Mouse (Mus musculus): ENCODE data around the gene Sh2d3c. TPM values are rescaled to one million over a fixed set of nuclear protein-coding genes. Genes with fewer than 3 reads are reported as not detected.

Sh2d3c gene
- total and polyA plus RNA-seq, 3 experiments, result 4.8 to 25.8 (median 11.1) TPM

DNA sequence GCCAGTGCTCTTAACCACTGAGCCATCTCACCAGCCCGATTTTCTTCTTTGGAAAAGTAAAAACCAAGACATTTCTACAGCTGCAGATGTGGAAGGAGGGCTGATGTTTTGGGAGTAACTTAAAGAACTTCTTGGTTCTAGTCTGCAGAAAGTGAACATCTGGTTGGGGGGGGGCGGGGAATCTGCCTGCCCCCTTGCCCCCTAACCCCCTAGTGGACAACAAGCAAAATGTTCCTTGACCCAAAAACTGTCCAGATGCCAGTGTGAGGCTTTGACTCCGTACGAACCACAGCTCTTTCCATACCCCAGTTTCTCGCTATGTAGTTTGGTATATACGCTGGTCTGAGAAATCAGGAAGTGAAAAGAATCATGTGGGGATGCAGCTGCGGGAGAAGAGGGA lies 29.3 kb downstream of the Sh2d3c start:
- dilution Hi-C loops (cut with MboI; ENCODE audit: extremely low pct_ligation_motif_present, extremely low pct_unique_long_range_greater_than_20kb, low sequenced_read_pairs), result no loop called here
- Histone ChIP-seq H3K27ac (ENCODE audit: insufficient read depth, low read depth) (no peak overlapping the region), H3K36me3 (replicated peaks in 1 of 2; ENCODE audit: control insufficient read depth in 1 of 2, insufficient read depth in 1 of 2, low read length in 1 of 2) (peaks cover 78 to 97% of the 10 kb centered on the region in 2 experiments), H3K27me3 (replicated peaks) (no peaks in the 10 kb centered on the region), H3K79me2 (replicated peaks; ENCODE audit: control insufficient read depth, extremely low read depth, insufficient read depth, poor library complexity, severe bottlenecking) (no peaks in the 10 kb centered on the region), H3K9me3 (replicated peaks; ENCODE audit: low read length) (no peaks in the 10 kb centered on the region), H3K4me1 (ENCODE audit: control insufficient read depth in 1 of 2, insufficient read depth in 2 of 2) (peaks cover 0 to 17% of the 10 kb centered on the region in 2 experiments; a peak in 1 of 4 replicates), H3K4me2 (ENCODE audit: insufficient read depth, low read depth, poor library complexity, severe bottlenecking) (no peak overlapping the region), H3K4me3 (replicated peaks in 1 of 3; ENCODE audit: low read depth in 2 of 3, low read length in 2 of 3, poor library complexity in 1 of 3) (no peak overlapping the region), H3K9ac (ENCODE audit: insufficient read depth, low read depth) (no peak overlapping the region)
- peak; percentile 29 for DNase-seq (ENCODE audit: extremely low read depth)
- TF ChIP-seq CTCF (conservative IDR thresholded peaks at IDR 0.05 in 1 of 2, IDR thresholded peaks at IDR 0.05 in 1 of 2; ENCODE audit: low read depth in 2 of 2, low read length in 2 of 2) (peak in 1 of 2 experiments; percentile 60; a peak in 2 of 4 replicates), RAD21 (IDR thresholded peaks at IDR 0.05; ENCODE audit: low read depth, low read length) (peak; percentile 22), SMC3 (IDR thresholded peaks at IDR 0.05; ENCODE audit: low read depth, low read length) (peak; percentile 40), ELF1 (IDR thresholded peaks at IDR 0.05; ENCODE audit: low read depth, low read length) (no peak)
- in situ Hi-C loops (cut with MboI; ENCODE audit: low pct_ligation_motif_present, low pct_unique_long_range_greater_than_20kb, low sequenced_read_pairs), result no loop called here

DNA sequence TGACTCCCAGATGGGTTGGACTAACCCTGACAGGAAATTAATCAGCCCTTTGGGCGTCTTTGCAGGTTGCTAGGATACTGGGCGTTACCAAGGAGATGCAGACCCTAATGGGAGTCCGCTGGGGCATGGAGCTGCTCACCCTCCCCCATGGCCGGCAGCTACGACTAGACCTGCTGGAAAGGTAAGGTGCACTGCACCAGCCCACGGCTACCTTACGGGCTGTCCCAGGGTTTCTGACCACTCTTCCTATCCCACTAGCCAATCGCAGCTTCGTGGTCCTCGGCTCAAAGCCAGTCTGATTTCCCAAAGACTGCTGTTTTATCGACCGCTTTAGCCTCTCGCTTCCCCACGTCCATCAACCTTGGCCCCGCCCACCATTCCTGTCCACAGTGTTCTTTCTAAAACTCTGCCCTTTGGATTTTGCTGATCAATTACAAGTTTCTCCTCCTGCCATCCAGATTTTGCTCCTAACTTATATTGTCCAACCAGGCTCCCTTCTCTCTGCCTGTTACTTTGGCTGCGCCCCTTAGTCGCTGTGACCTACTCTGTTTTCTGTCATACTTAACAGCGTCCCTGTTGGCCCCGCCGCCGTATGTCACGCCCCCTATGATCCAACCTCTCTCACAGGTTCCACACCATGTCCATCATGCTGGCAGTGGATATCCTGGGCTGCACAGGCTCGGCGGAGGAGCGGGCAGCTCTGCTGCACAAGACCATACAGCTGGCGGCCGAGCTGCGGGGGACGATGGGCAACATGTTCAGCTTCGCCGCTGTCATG lies 30.2 kb downstream of the Sh2d3c start:
- Histone ChIP-seq H3K79me2 (replicated peaks; ENCODE audit: control insufficient read depth, extremely low read depth, insufficient read depth, poor library complexity, severe bottlenecking) (no peaks in the 10 kb centered on the region), H3K27ac (ENCODE audit: insufficient read depth, low read depth) (no peak overlapping the region), H3K4me3 (replicated peaks in 1 of 3; ENCODE audit: low read depth in 2 of 3, low read length in 2 of 3, poor library complexity in 1 of 3) (no peak overlapping the region), H3K4me1 (ENCODE audit: control insufficient read depth in 1 of 2, insufficient read depth in 2 of 2) (peaks cover 0 to 17% of the 10 kb centered on the region in 2 experiments; a peak in 1 of 4 replicates), H3K9me3 (replicated peaks; ENCODE audit: low read length) (no peaks in the 10 kb centered on the region), H3K9ac (ENCODE audit: insufficient read depth, low read depth) (no peak overlapping the region), H3K4me2 (ENCODE audit: insufficient read depth, low read depth, poor library complexity, severe bottlenecking) (no peak overlapping the region), H3K27me3 (replicated peaks) (no peaks in the 10 kb centered on the region), H3K36me3 (replicated peaks in 1 of 2; ENCODE audit: control insufficient read depth in 1 of 2, insufficient read depth in 1 of 2, low read length in 1 of 2) (peaks cover 69 to 89% of the 10 kb centered on the region in 2 experiments)
- dilution Hi-C loops (cut with MboI; ENCODE audit: extremely low pct_ligation_motif_present, extremely low pct_unique_long_range_greater_than_20kb, low sequenced_read_pairs) (no loop called here), in situ Hi-C loops (cut with MboI; ENCODE audit: low pct_ligation_motif_present, low pct_unique_long_range_greater_than_20kb, low sequenced_read_pairs) (no loop called here)
- no peak for DNase-seq (ENCODE audit: extremely low read depth)
- no peak for TF ChIP-seq ZKSCAN1 (IDR thresholded peaks at IDR 0.05; ENCODE audit: borderline replicate concordance, low read depth, low read length)
- no peak for TF ChIP-seq MEF2A (IDR thresholded peaks at IDR 0.05; ENCODE audit: borderline replicate concordance, low read depth, low read length)
- TF ChIP-seq MAZ (IDR thresholded peaks at IDR 0.05; ENCODE audit: low read depth, low read length), result no peak
- TF ChIP-seq HCFC1 (IDR thresholded peaks at IDR 0.05; ENCODE audit: low read depth, low read length), result no peak
- TF ChIP-seq RCOR1 (conservative IDR thresholded peaks at IDR 0.05; ENCODE audit: low read depth, low read length), result no peak
- no peak for TF ChIP-seq SMC3 (IDR thresholded peaks at IDR 0.05; ENCODE audit: low read depth, low read length)
- no peak for TF ChIP-seq MAX (IDR thresholded peaks at IDR 0.05; ENCODE audit: low read length)
- no peak for TF ChIP-seq JUND (conservative IDR thresholded peaks at IDR 0.05; ENCODE audit: low read depth, low read length)
- TF ChIP-seq NELFE (IDR thresholded peaks at IDR 0.05; ENCODE audit: low read depth, low read length), result no peak
- TF ChIP-seq ETS1 (conservative IDR thresholded peaks at IDR 0.05; ENCODE audit: low read depth, low read length), result no peak
- TF ChIP-seq CHD1 (IDR thresholded peaks at IDR 0.05; ENCODE audit: low read depth, low read length), result no peak
- no peak for TF ChIP-seq SIN3A (IDR thresholded peaks at IDR 0.05; ENCODE audit: low read length)
- no peak for TF ChIP-seq PAX5 (IDR thresholded peaks at IDR 0.05; ENCODE audit: low read length)
- no peak for TF ChIP-seq MXI1 (IDR thresholded peaks at IDR 0.05; ENCODE audit: low read depth, low read length)
